Mouse (Mus musculus): ENCODE results near the gene Txndc9. TPM values are rescaled to one million over a fixed set of nuclear protein-coding genes. Genes with fewer than 3 reads are reported as not detected.

Gene Txndc9
- polyA plus RNA-seq, 2 experiments from 2014 or later, result 136 to 159 TPM

GRCm38 (mm10) chr1:37968746-37969145 is 28.9 kb downstream of the Txndc9 start:
- no peak for ATAC-seq

- ATAC-seq, result no peak
These were observed 32.1 kb downstream of the Txndc9 start for GRCm38 (mm10) chr1:37965571-37965970.

GRCm38 (mm10) chr1:37959486-37959885 is 38.2 kb downstream of the Txndc9 start:
- no peak for ATAC-seq

GRCm38 (mm10) chr1:37958516-37958915 is 39.2 kb downstream of the Txndc9 start:
- ATAC-seq, result no peak

- no peak for ATAC-seq
These were observed 40.0 kb downstream of the Txndc9 start, which contains the start of gene Lyg1 for GRCm38 (mm10) chr1:37957659-37958058. Gene Lyg1 (minus strand): TSS chr1:37957759.

GRCm38 (mm10) chr1:37956690-37957431 is 40.8 kb downstream of the Txndc9 start:
- no peak for ATAC-seq

- ATAC-seq, result no peak
These were observed 42.4 kb downstream of the Txndc9 start for GRCm38 (mm10) chr1:37955251-37955650.

GRCm38 (mm10) chr1:37954786-37955185 is 42.9 kb downstream of the Txndc9 start:
- ATAC-seq, result no peak

GRCm38 (mm10) chr1:37948906-37949305 is 48.8 kb downstream of the Txndc9 start:
- no peak for ATAC-seq

Other genes with a start within 250 kb of the Txndc9 start
- 1 to 10 TPM in 1 of 2 experiments, under 1 TPM in 1; 0.99 to 1.5 TPM for gene Tsga10, start 131.5 kb downstream of the Txndc9 start, polyA plus RNA-seq (2017; shearing (Covaris generic))
- 1 to 10 TPM; 5.6 to 9.3 TPM for gene Lipt1, start 126.2 kb downstream of the Txndc9 start, polyA plus RNA-seq (2017; shearing (Covaris generic))
- 10 to 100 TPM; 95.3 to 98.6 TPM for gene Mitd1, start 107.5 kb downstream of the Txndc9 start, polyA plus RNA-seq (2017; shearing (Covaris generic))
- 100 to 1,000 TPM; 236 to 269 TPM for gene Mrpl30, start 107.4 kb downstream of the Txndc9 start, polyA plus RNA-seq (2017; shearing (Covaris generic))
- not detected for gene Lyg2, start 81.4 kb downstream of the Txndc9 start, polyA plus RNA-seq (2017; shearing (Covaris generic))
- gene Lyg1, start 40.1 kb downstream of the Txndc9 start, polyA plus RNA-seq (2017; shearing (Covaris generic)), result not detected
- 10 to 100 TPM; 30.0 to 31.4 TPM for gene Eif5b, start 117 bp upstream of the Txndc9 start, polyA plus RNA-seq (2017; shearing (Covaris generic))
- 10 to 100 TPM in 1 of 2 experiments, 1 to 10 TPM in 1; 8.1 to 11.8 TPM for gene Rev1, start 131.9 kb upstream of the Txndc9 start, polyA plus RNA-seq (2017; shearing (Covaris generic))

Measured in activated CD4-positive, CD25-positive, alpha-beta regulatory T cell, adult 4 months (primary cell).